Mouse (Mus musculus) liver, embryonic 16.5 days (tissue): ENCODE measurements around the gene Hspbap1. TPM values are rescaled to one million over a fixed set of nuclear protein-coding genes. Genes with fewer than 3 reads are reported as not detected.
A peak's percentile ranks its signal among the peaks of the same experiment; 100 is the strongest.

ENCODE experiments used
- ATAC-seq: fragments of 200-750 bp; cut with Nextera tagmentation; 2 replicates; pipeline ENCODE4 v1.8.0; 2017; ENCODE audit warnings: low read depth, mild to moderate bottlenecking, moderate number of reproducible peaks, moderate library complexity
- H3K27ac ChIP-seq: fragments of 300-500 bp; sonication (generic); 2 replicates; pipeline ENCODE4 v1.5.1; 2014; ENCODE audit warnings: mild to moderate bottlenecking, low read length
- H3K27me3 ChIP-seq: fragments of 300-500 bp; sonication (generic); 2 replicates; pipeline ENCODE4 v1.6.1; 2014; ENCODE audit warnings: low read depth, low read length, mixed read lengths; ENCODE audit not compliant: control insufficient read depth, insufficient read depth
- H3K36me3 ChIP-seq: fragments of 300-500 bp; sonication (generic); 2 replicates; pipeline ENCODE4 v1.6.1; 2014; ENCODE audit warnings: mild to moderate bottlenecking; ENCODE audit not compliant: control insufficient read depth, insufficient read depth
- H3K4me1 ChIP-seq: fragments of 300-500 bp; sonication (generic); 2 replicates; pipeline ENCODE4 v1.6.1; 2014; ENCODE audit warnings: low read depth, low read length, mixed read lengths; ENCODE audit not compliant: control insufficient read depth
- H3K4me2 ChIP-seq: fragments of 300-500 bp; sonication (generic); 2 replicates; pipeline ENCODE4 v1.6.1; 2014; ENCODE audit warnings: low read depth, low read length, mixed read lengths
- H3K4me3 ChIP-seq: fragments of 300-500 bp; sonication (generic); 2 replicates; pipeline ENCODE4 v1.5.1; 2014; ENCODE audit warnings: low read depth, mild to moderate bottlenecking, low read length
- H3K9ac ChIP-seq: fragments of 300-500 bp; sonication (generic); 2 replicates; pipeline ENCODE4 v1.6.1; 2014; ENCODE audit warnings: low read depth, low read length
- H3K9me3 ChIP-seq: fragments of 300-500 bp; sonication (generic); replicated peaks from 2 replicates; pipeline ENCODE4 v1.6.1; 2016; ENCODE audit warnings: low read length; ENCODE audit not compliant: control insufficient read depth
- WGBS: fragments of 180-500 bp; shearing (Covaris S2); extraction: QIAGEN DNeasy Blood & Tissue Kit; methylation state at CpG from one replicate; pipeline ENCODE4 v1.1.7; 2014; ENCODE audit not compliant: insufficient replicate concordance; 5-methylcytosine and 5-hydroxymethylcytosine counted together
- polyA plus RNA-seq: library from polyadenylated mRNA; unstranded; fragments of >200 nt; fragmentation: Nextera tagmentation; extraction: Ambion mirVana; gene quantifications from 2 replicates; pipeline ENCODE4 v1.2.1, GENCODE M21; 2015

Hspbap1 gene
- polyA plus RNA-seq, 1 experiment from 2014 or later: 17.2 TPM

GRCm38 (mm10) chr16:35768785-35769642 lies 1.2 kb upstream of the Hspbap1 start, which contains the start of gene Dirc2:
Gene Dirc2, minus strand, starts transcription at chr16:35769356.
- no peaks in the 10 kb centered on the region for H3K36me3 ChIP-seq
- peak within 1 kb of the TSS; percentile 96 for H3K9ac ChIP-seq
- peaks cover 54% of the 10 kb centered on the region for H3K4me1 ChIP-seq
- peak within 1 kb of the TSS; percentile 95 for H3K4me2 ChIP-seq
- no peaks in the 10 kb centered on the region for H3K9me3 ChIP-seq
- ATAC-seq: peak; percentile 83
- H3K27ac ChIP-seq: peak within 1 kb of the TSS; percentile 92
- H3K27me3 ChIP-seq: no peaks in the 10 kb centered on the region
- WGBS: under 1% methylated on average over 77 of the region's 78 CpGs
- H3K4me3 ChIP-seq: peak within 1 kb of the TSS; percentile 83

GRCm38 (mm10) chr16:35771141-35771540 lies 966 bp downstream of the Hspbap1 start:
- WGBS: 42% methylated on average over 8 of the region's 8 CpGs
- Histone ChIP-seq H3K36me3 (no peaks in the 10 kb centered on the region), H3K9me3 (no peaks in the 10 kb centered on the region), H3K4me2 (peak overlapping the region; percentile 95), H3K4me1 (peaks cover 38% of the 10 kb centered on the region), H3K9ac (peak overlapping the region; percentile 96), H3K4me3 (peak overlapping the region; percentile 83), H3K27me3 (no peaks in the 10 kb centered on the region), H3K27ac (no peak overlapping the region)
- no peak for ATAC-seq

- WGBS: 74% methylated on average over 5 of the region's 5 CpGs
- Histone ChIP-seq H3K27me3 (no peaks in the 10 kb centered on the region), H3K4me2 (peak overlapping the region; percentile 95), H3K9ac (no peak overlapping the region), H3K27ac (no peak overlapping the region), H3K4me1 (peaks cover 34% of the 10 kb centered on the region), H3K36me3 (no peaks in the 10 kb centered on the region), H3K9me3 (no peaks in the 10 kb centered on the region), H3K4me3 (peak overlapping the region; percentile 83; the same call in 1 of the 2 replicates)
- ATAC-seq: no peak
These were observed 1.4 kb downstream of the Hspbap1 start for GRCm38 (mm10) chr16:35771606-35772005.

- WGBS: 62% methylated on average over 5 of the region's 5 CpGs
- H3K36me3 ChIP-seq: no peaks in the 10 kb centered on the region
- ATAC-seq: no peak
- no peak overlapping the region for H3K9ac ChIP-seq
- no peaks in the 10 kb centered on the region for H3K27me3 ChIP-seq
- H3K4me3 ChIP-seq: no peak overlapping the region
- H3K4me1 ChIP-seq: peaks cover 26% of the 10 kb centered on the region
- H3K4me2 ChIP-seq: no peak overlapping the region
- no peak overlapping the region for H3K27ac ChIP-seq
- no peaks in the 10 kb centered on the region for H3K9me3 ChIP-seq
These were observed 2.4 kb downstream of the Hspbap1 start for GRCm38 (mm10) chr16:35772598-35772997.

- no peak overlapping the region for H3K4me2 ChIP-seq
These were observed 5.7 kb downstream of the Hspbap1 start for GRCm38 (mm10) chr16:35775835-35776234.

GRCm38 (mm10) chr16:35776737-35777136 lies 6.6 kb downstream of the Hspbap1 start:
- Histone ChIP-seq H3K4me2 (no peak overlapping the region), H3K4me3 (no peak overlapping the region), H3K36me3 (no peaks in the 10 kb centered on the region), H3K9ac (no peak overlapping the region), H3K27ac (no peak overlapping the region), H3K9me3 (no peaks in the 10 kb centered on the region), H3K27me3 (no peaks in the 10 kb centered on the region), H3K4me1 (peaks cover 7% of the 10 kb centered on the region)
- ATAC-seq: no peak
- 73% methylated on average over 7 of the region's 7 CpGs for WGBS

More at GRCm38 (mm10) chr16:35775835-35776234, 5.7 kb downstream of the Hspbap1 start:
- Histone ChIP-seq H3K36me3 (no peaks in the 10 kb centered on the region), H3K27ac (no peak overlapping the region), H3K9me3 (no peaks in the 10 kb centered on the region), H3K27me3 (no peaks in the 10 kb centered on the region), H3K4me3 (no peak overlapping the region), H3K4me1 (peaks cover 14% of the 10 kb centered on the region), H3K9ac (no peak overlapping the region)
- ATAC-seq: no peak
- 31% methylated on average over 1 of the region's 1 CpGs for WGBS

- 84% methylated on average over 4 of the region's 4 CpGs for WGBS
- H3K4me1 ChIP-seq: peaks cover under 1% of the 10 kb centered on the region; the same call in 1 of the 2 replicates
- H3K27me3 ChIP-seq: no peaks in the 10 kb centered on the region
- no peaks in the 10 kb centered on the region for H3K9me3 ChIP-seq
- no peak overlapping the region for H3K27ac ChIP-seq
- H3K36me3 ChIP-seq: no peaks in the 10 kb centered on the region
- no peak for ATAC-seq
- no peak overlapping the region for H3K4me2 ChIP-seq
- H3K4me3 ChIP-seq: no peak overlapping the region
- no peak overlapping the region for H3K9ac ChIP-seq
These were observed 7.6 kb downstream of the Hspbap1 start for GRCm38 (mm10) chr16:35777768-35778167.

GRCm38 (mm10) chr16:35779681-35780080 lies 9.5 kb downstream of the Hspbap1 start:
- H3K9me3 ChIP-seq: no peaks in the 10 kb centered on the region
- no peak for ATAC-seq
- no peak overlapping the region for H3K4me2 ChIP-seq
- H3K4me1 ChIP-seq: peaks cover 13% of the 10 kb centered on the region
- no peak overlapping the region for H3K27ac ChIP-seq
- no peak overlapping the region for H3K9ac ChIP-seq
- no peaks in the 10 kb centered on the region for H3K27me3 ChIP-seq
- H3K4me3 ChIP-seq: no peak overlapping the region
- WGBS: 83% methylated on average over 7 of the region's 7 CpGs
- H3K36me3 ChIP-seq: no peaks in the 10 kb centered on the region

GRCm38 (mm10) chr16:35781096-35781495 lies 10.9 kb downstream of the Hspbap1 start:
- Histone ChIP-seq H3K9me3 (no peaks in the 10 kb centered on the region), H3K4me3 (no peak overlapping the region), H3K36me3 (no peaks in the 10 kb centered on the region), H3K27me3 (no peaks in the 10 kb centered on the region), H3K9ac (no peak overlapping the region), H3K4me2 (no peak overlapping the region), H3K4me1 (peaks cover 17% of the 10 kb centered on the region), H3K27ac (no peak overlapping the region)
- 90% methylated on average over 9 of the region's 9 CpGs for WGBS
- no peak for ATAC-seq
